Mouse (Mus musculus): ENCODE data around the gene 1700066M21Rik.

DNA sequence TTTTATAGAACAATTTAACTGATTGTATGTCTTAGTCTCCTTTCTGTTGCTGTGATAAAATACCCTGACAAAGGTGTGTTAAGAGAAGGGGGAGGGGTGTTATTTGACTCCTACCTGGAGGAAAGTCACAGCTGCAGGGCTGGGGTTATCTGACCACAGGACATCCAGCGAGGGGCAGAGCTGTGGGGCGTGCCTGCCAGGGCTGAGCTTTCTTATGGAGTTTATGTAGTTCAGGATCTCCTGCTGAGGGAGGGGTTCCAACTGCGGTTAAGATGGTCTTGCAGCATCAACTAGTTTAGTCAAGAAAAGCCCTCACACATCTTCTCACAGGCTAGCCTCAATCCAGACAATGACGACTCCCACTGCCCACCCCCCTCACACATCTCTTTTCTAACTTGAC lies 45.4 kb upstream of the 1700066M21Rik start:
- TF ChIP-seq EP300 (IDR thresholded peaks at IDR 0.05; ENCODE audit: low read depth in 1 of 2, low read length in 2 of 2): no peak
- TF ChIP-seq CTCF (IDR thresholded peaks at IDR 0.05 in 2 of 3, conservative IDR thresholded peaks at IDR 0.05 in 1 of 3; ENCODE audit: control insufficient read depth in 1 of 3, insufficient read depth in 1 of 3, low read depth in 2 of 3, low read length in 3 of 3, poor library complexity in 1 of 3, severe bottlenecking in 1 of 3): no peak
- no peak for TF ChIP-seq MXI1 (IDR thresholded peaks at IDR 0.05; ENCODE audit: low read depth, low read length)
- TF ChIP-seq CHD1 (IDR thresholded peaks at IDR 0.05; ENCODE audit: low read depth, low read length): no peak
- no peak for TF ChIP-seq ETS1 (IDR thresholded peaks at IDR 0.05; ENCODE audit: low read depth, low read length)
- no peak for TF ChIP-seq NRF1 (IDR thresholded peaks at IDR 0.05; ENCODE audit: insufficient read depth, low read depth, low read length, poor library complexity, severe bottlenecking)
